Mouse (Mus musculus) ES-E14 (cell line): ENCODE data around the gene Abhd5. TPM values are rescaled to one million over a fixed set of nuclear protein-coding genes. Genes with fewer than 3 reads are reported as not detected.

Experiments used
- DNase-seq: peaks from one replicate; pipeline ENCODE4 v3.0.0-alpha.2; 2013; ENCODE audit warnings: low read depth, low spot score
- H3K27ac ChIP-seq: 2 replicates; pipeline ENCODE4 v1.5.1; 2012; ENCODE audit warnings: low read depth, mild to moderate bottlenecking, low read length, moderate library complexity, mixed read lengths; ENCODE audit not compliant: poor library complexity, insufficient read depth, severe bottlenecking
- H3K36me3 ChIP-seq: 2 replicates; pipeline ENCODE4 v1.6.1; 2012; ENCODE audit warnings: mild to moderate bottlenecking, low read length, moderate library complexity, mixed read lengths; ENCODE audit not compliant: control insufficient read depth, poor library complexity, insufficient read depth, severe bottlenecking
- H3K4me1 ChIP-seq, 2 experiments: fragments of 150-350 bp in 1 of 2; sonication (generic) in 1 of 2; 2 replicates each; pipeline ENCODE4 v1.6.1; 2012; ENCODE audit warnings: low read length in 2 of 2, mild to moderate bottlenecking in 1 of 2, mixed read lengths in 1 of 2; ENCODE audit not compliant: control insufficient read depth in 2 of 2, insufficient read depth in 2 of 2, poor library complexity in 1 of 2
- H3K4me3 ChIP-seq, 2 experiments: fragments of 150-350 bp in 1 of 2; sonication (generic) in 1 of 2; 2 replicates each; pipeline ENCODE4 v1.5.1; 2012; ENCODE audit warnings: low read length in 2 of 2, low read depth in 1 of 2, mild to moderate bottlenecking in 1 of 2, mixed read lengths in 1 of 2; ENCODE audit not compliant: insufficient read depth in 1 of 2, poor library complexity in 1 of 2, severe bottlenecking in 1 of 2
- H3K9ac ChIP-seq: 2 replicates; pipeline ENCODE4 v1.6.1; 2012; ENCODE audit warnings: low read depth, mild to moderate bottlenecking, low read length, mixed read lengths; ENCODE audit not compliant: poor library complexity, insufficient read depth, severe bottlenecking
- H3K9me3 ChIP-seq: fragments of 150-350 bp; sonication (generic); 2 replicates; pipeline ENCODE4 v1.6.1; 2012; ENCODE audit warnings: low read depth, mild to moderate bottlenecking, low read length; ENCODE audit not compliant: control insufficient read depth, insufficient read depth
- CHD2 ChIP-seq: IDR thresholded peaks from 2 replicates; pipeline ENCODE4 v1.6.1; 2014; ENCODE audit warnings: mild to moderate bottlenecking, low read depth, low read length, inconsistent platforms
- HCFC1 ChIP-seq: IDR thresholded peaks from 2 replicates; pipeline ENCODE4 v1.6.1; 2012; ENCODE audit warnings: low read length, inconsistent platforms, borderline replicate concordance; ENCODE audit not compliant: insufficient read depth
- MAFK ChIP-seq: IDR thresholded peaks from 2 replicates; pipeline ENCODE4 v1.6.1; 2014; ENCODE audit warnings: mild to moderate bottlenecking, low read depth, low read length, inconsistent platforms; ENCODE audit not compliant: insufficient read depth
- ZC3H11A ChIP-seq: IDR thresholded peaks from 2 replicates; pipeline ENCODE4 v1.6.1; 2012; ENCODE audit warnings: low read depth, mild to moderate bottlenecking, inconsistent platforms, low read length, borderline replicate concordance
- ZNF384 ChIP-seq: IDR thresholded peaks from 2 replicates; pipeline ENCODE4 v1.6.1; 2012; ENCODE audit warnings: low read depth, low read length, inconsistent platforms
- in situ Hi-C, 2 experiments: fragments of 600-800 bp; cut with MboI; formaldehyde crosslinking; loops; one replicate each; pipeline ENCODE4 v1.15.1; 2025; ENCODE audit warnings: low sequenced_read_pairs in 2 of 2, inconsistent platforms in 1 of 2; ENCODE audit not compliant: unreplicated experiment in 2 of 2
- total RNA-seq: library from RNA; depleted of rRNA; stranded (reverse); fragments of 300-350 nt; gene quantifications from 2 replicates; pipeline ENCODE4 v1.2.3, GENCODE M21; 2012; rRNA removed

Abhd5 gene
- 12.1 and 14.8 TPM in 2 replicates for total RNA-seq

GRCm38 (mm10) chr9:122351303-122352024 is at the start of gene Abhd5:
Gene Abhd5 (plus strand): TSS chr9:122351608.
- peak within 1 kb of the TSS; percentile 52 to 77 for H3K4me3 ChIP-seq
- no peaks in the 10 kb centered on the region for H3K9me3 ChIP-seq
- H3K27ac ChIP-seq = no peak within 1 kb of the TSS
- H3K4me1 ChIP-seq = peaks cover 0 to 4% of the 10 kb centered on the region in 2 experiments; a peak in 1 of 4 replicates
- in situ Hi-C loops = no loop called here
- DNase-seq = peak; percentile 82
- TF ChIP-seq ZNF384 (no peak), HCFC1 (peak; percentile 53; the same call in 1 of the 2 replicates)
- no peaks in the 10 kb centered on the region for H3K36me3 ChIP-seq
- H3K9ac ChIP-seq = peak within 1 kb of the TSS; percentile 87

DNA sequence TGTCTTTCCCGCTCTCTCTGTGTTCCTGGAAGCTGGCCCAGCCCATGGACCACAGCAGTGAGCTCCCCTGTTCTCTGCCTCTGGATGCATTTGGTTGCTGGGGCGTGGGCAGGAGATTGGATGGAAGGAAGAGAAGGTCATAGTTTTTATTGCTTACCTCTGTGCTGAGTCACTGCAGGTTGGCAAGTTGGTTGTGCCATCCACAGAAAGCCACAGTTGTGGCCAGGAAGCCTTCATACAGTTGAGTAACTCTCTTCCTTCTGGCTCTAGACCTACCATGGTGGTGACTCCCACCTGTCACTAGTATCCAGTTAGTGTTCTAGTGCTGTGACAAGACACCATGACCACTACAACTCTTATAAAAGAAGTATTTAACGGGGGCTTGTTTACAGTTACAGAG is 46.1 kb upstream of the Abhd5 start:
- no peaks in the 10 kb centered on the region for H3K9me3 ChIP-seq
- no peak for DNase-seq
- in situ Hi-C loops = no loop called here
- H3K4me1 ChIP-seq = peaks cover 0 to 4% of the 10 kb centered on the region in 2 experiments; a peak in 3 of 4 replicates
- no peak overlapping the region for H3K4me3 ChIP-seq
- no peaks in the 10 kb centered on the region for H3K36me3 ChIP-seq
- H3K9ac ChIP-seq = no peak overlapping the region
- TF ChIP-seq ZC3H11A = no peak
- TF ChIP-seq CHD2 = no peak
- no peak for TF ChIP-seq ZNF384
- TF ChIP-seq HCFC1 = no peak
- TF ChIP-seq MAFK = no peak
- no peak overlapping the region for H3K27ac ChIP-seq

GRCm38 (mm10) chr9:122309013-122309980 is 42.1 kb upstream of the Abhd5 start:
- Histone ChIP-seq H3K36me3 (no peaks in the 10 kb centered on the region), H3K4me3 (no peak overlapping the region), H3K9ac (no peak overlapping the region), H3K9me3 (no peaks in the 10 kb centered on the region), H3K27ac (no peak overlapping the region), H3K4me1 (peaks cover 0 to 7% of the 10 kb centered on the region in 2 experiments; a peak in 3 of 4 replicates)
- in situ Hi-C loops = no loop called here
- TF ChIP-seq HCFC1 (no peak), ZC3H11A (no peak), CHD2 (no peak), ZNF384 (no peak), MAFK (no peak)
- no peak for DNase-seq

GRCm38 (mm10) chr9:122310613-122311049 is 40.8 kb upstream of the Abhd5 start:
- peak; percentile 81 for DNase-seq

More at GRCm38 (mm10) chr9:122310613-122311049, 40.8 kb upstream of the Abhd5 start:
- Histone ChIP-seq H3K36me3 (no peaks in the 10 kb centered on the region), H3K4me3 (no peak overlapping the region), H3K9me3 (no peaks in the 10 kb centered on the region), H3K4me1 (peaks cover 0 to 8% of the 10 kb centered on the region in 2 experiments; a peak in 3 of 4 replicates), H3K9ac (no peak overlapping the region; the same call in 1 of the 2 replicates), H3K27ac (no peak overlapping the region)
- peak; percentile 44; the same call in 1 of the 2 replicates for TF ChIP-seq ZC3H11A
- no peak for TF ChIP-seq CHD2
- in situ Hi-C loops = no loop called here
